Mouse (Mus musculus): ENCODE measurements at regions not wholly inside any gene's neighbourhood (a gene's known extent, or its start where the extent isn't known, plus 50 kb on each side); places are given as distances from the start of the nearest gene placed in this dataset.

- Histone ChIP-seq H3K4me1 (ENCODE audit: control insufficient read depth, insufficient read depth, low read length) (no peaks in the 10 kb centered on the region), H3K4me2 (ENCODE audit: low read depth, low read length) (no peak overlapping the region), H3K27ac (replicated peaks; ENCODE audit: low read depth, low read length) (no peak overlapping the region), H3K9ac (replicated peaks; ENCODE audit: low read length) (no peak overlapping the region), H3K36me3 (replicated peaks; ENCODE audit: control insufficient read depth, insufficient read depth, low read depth, low read length) (no peaks in the 10 kb centered on the region), H3K27me3 (ENCODE audit: control insufficient read depth, insufficient read depth, low read length) (no peaks in the 10 kb centered on the region), H3K9me3 (replicated peaks; ENCODE audit: control insufficient read depth, low read length) (no peaks in the 10 kb centered on the region), H3K4me3 (ENCODE audit: low read depth, low read length) (no peak overlapping the region)
- 93% methylated on average over 5 of the region's 5 CpGs for WGBS
- ATAC-seq (replicated peaks; ENCODE audit: insufficient number of reproducible peaks, low FRiP score, low TSS enrichment, low read depth) (no peak), DNase-seq (ENCODE audit: low spot score) (no peak)
Observed at GRCm38 (mm10) chr14:28735446-28735845, 230.9 kb downstream of the Wnt5a start.

- DNase-seq (ENCODE audit: low spot score) (no peak), ATAC-seq (replicated peaks; ENCODE audit: insufficient number of reproducible peaks, low FRiP score, low TSS enrichment, low read depth) (no peak)
Observed at GRCm38 (mm10) chr14:28740076-28740475, 235.5 kb downstream of the Wnt5a start.

GRCm38 (mm10) chr14:28741418-28741817, 236.9 kb downstream of the Wnt5a start:
- no peaks in the 10 kb centered on the region for H3K36me3 ChIP-seq (replicated peaks; ENCODE audit: control insufficient read depth, insufficient read depth, low read depth, low read length)
- DNase-seq (ENCODE audit: low spot score), result no peak

More at GRCm38 (mm10) chr14:28740076-28740475, 235.5 kb downstream of the Wnt5a start:
- no peak overlapping the region for H3K9ac ChIP-seq (replicated peaks; ENCODE audit: low read length)
- no peak overlapping the region; the same call in 1 of the 2 replicates for H3K4me2 ChIP-seq (ENCODE audit: low read depth, low read length)
- WGBS, result 97% methylated on average over 1 of the region's 1 CpGs
- no peak overlapping the region for H3K4me3 ChIP-seq (ENCODE audit: low read depth, low read length)
- no peak overlapping the region for H3K27ac ChIP-seq (replicated peaks; ENCODE audit: low read depth, low read length)
- H3K27me3 ChIP-seq (ENCODE audit: control insufficient read depth, insufficient read depth, low read length), result no peaks in the 10 kb centered on the region
- H3K9me3 ChIP-seq (replicated peaks; ENCODE audit: control insufficient read depth, low read length), result no peaks in the 10 kb centered on the region
- H3K4me1 ChIP-seq (ENCODE audit: control insufficient read depth, insufficient read depth, low read length), result no peaks in the 10 kb centered on the region
- no peaks in the 10 kb centered on the region for H3K36me3 ChIP-seq (replicated peaks; ENCODE audit: control insufficient read depth, insufficient read depth, low read depth, low read length)

GRCm38 (mm10) chr14:28743673-28744072, 239.1 kb downstream of the Wnt5a start:
- Histone ChIP-seq H3K27me3 (ENCODE audit: control insufficient read depth, insufficient read depth, low read length) (no peaks in the 10 kb centered on the region), H3K4me2 (ENCODE audit: low read depth, low read length) (no peak overlapping the region), H3K9me3 (replicated peaks; ENCODE audit: control insufficient read depth, low read length) (no peaks in the 10 kb centered on the region), H3K36me3 (replicated peaks; ENCODE audit: control insufficient read depth, insufficient read depth, low read depth, low read length) (no peaks in the 10 kb centered on the region), H3K27ac (replicated peaks; ENCODE audit: low read depth, low read length) (no peak overlapping the region), H3K9ac (replicated peaks; ENCODE audit: low read length) (no peak overlapping the region), H3K4me3 (ENCODE audit: low read depth, low read length) (no peak overlapping the region), H3K4me1 (ENCODE audit: control insufficient read depth, insufficient read depth, low read length) (no peaks in the 10 kb centered on the region)
- 82% methylated on average over 4 of the region's 4 CpGs for WGBS
- ATAC-seq (replicated peaks; ENCODE audit: insufficient number of reproducible peaks, low FRiP score, low TSS enrichment, low read depth), result no peak
- no peak for DNase-seq (ENCODE audit: low spot score)

More at GRCm38 (mm10) chr14:28741418-28741817, 236.9 kb downstream of the Wnt5a start:
- Histone ChIP-seq H3K9me3 (replicated peaks; ENCODE audit: control insufficient read depth, low read length) (no peaks in the 10 kb centered on the region), H3K4me1 (ENCODE audit: control insufficient read depth, insufficient read depth, low read length) (no peaks in the 10 kb centered on the region), H3K4me3 (ENCODE audit: low read depth, low read length) (no peak overlapping the region), H3K9ac (replicated peaks; ENCODE audit: low read length) (no peak overlapping the region), H3K27ac (replicated peaks; ENCODE audit: low read depth, low read length) (no peak overlapping the region), H3K4me2 (ENCODE audit: low read depth, low read length) (no peak overlapping the region), H3K27me3 (ENCODE audit: control insufficient read depth, insufficient read depth, low read length) (no peaks in the 10 kb centered on the region)
- WGBS, result 89% methylated on average over 2 of the region's 2 CpGs
- ATAC-seq (replicated peaks; ENCODE audit: insufficient number of reproducible peaks, low FRiP score, low TSS enrichment, low read depth), result no peak

GRCm38 (mm10) chr14:28750301-28750700, 245.8 kb downstream of the Wnt5a start:
- Histone ChIP-seq H3K36me3 (replicated peaks; ENCODE audit: control insufficient read depth, insufficient read depth, low read depth, low read length) (no peaks in the 10 kb centered on the region), H3K4me1 (ENCODE audit: control insufficient read depth, insufficient read depth, low read length) (no peaks in the 10 kb centered on the region), H3K27me3 (ENCODE audit: control insufficient read depth, insufficient read depth, low read length) (no peaks in the 10 kb centered on the region), H3K9ac (replicated peaks; ENCODE audit: low read length) (no peak overlapping the region), H3K4me3 (ENCODE audit: low read depth, low read length) (no peak overlapping the region), H3K9me3 (replicated peaks; ENCODE audit: control insufficient read depth, low read length) (no peaks in the 10 kb centered on the region), H3K4me2 (ENCODE audit: low read depth, low read length) (no peak overlapping the region), H3K27ac (replicated peaks; ENCODE audit: low read depth, low read length) (no peak overlapping the region)
- DNase-seq (ENCODE audit: low spot score), result no peak
- WGBS, result 100% methylated on average over 1 of the region's 1 CpGs
- ATAC-seq (replicated peaks; ENCODE audit: insufficient number of reproducible peaks, low FRiP score, low TSS enrichment, low read depth), result no peak

GRCm38 (mm10) chr14:28765201-28765600, 252.8 kb upstream of the Lrtm1 start:
- ATAC-seq (replicated peaks; ENCODE audit: insufficient number of reproducible peaks, low FRiP score, low TSS enrichment, low read depth) (no peak), DNase-seq (ENCODE audit: low spot score) (no peak)
- Histone ChIP-seq H3K4me3 (ENCODE audit: low read depth, low read length) (no peak overlapping the region), H3K9ac (replicated peaks; ENCODE audit: low read length) (no peak overlapping the region), H3K4me1 (ENCODE audit: control insufficient read depth, insufficient read depth, low read length) (no peaks in the 10 kb centered on the region), H3K27me3 (ENCODE audit: control insufficient read depth, insufficient read depth, low read length) (no peaks in the 10 kb centered on the region), H3K9me3 (replicated peaks; ENCODE audit: control insufficient read depth, low read length) (no peaks in the 10 kb centered on the region), H3K4me2 (ENCODE audit: low read depth, low read length) (no peak overlapping the region), H3K36me3 (replicated peaks; ENCODE audit: control insufficient read depth, insufficient read depth, low read depth, low read length) (no peaks in the 10 kb centered on the region), H3K27ac (replicated peaks; ENCODE audit: low read depth, low read length) (no peak overlapping the region)
- 100% methylated on average over 1 of the region's 1 CpGs for WGBS

- ATAC-seq (replicated peaks; ENCODE audit: insufficient number of reproducible peaks, low FRiP score, low TSS enrichment, low read depth) (no peak), DNase-seq (ENCODE audit: low spot score) (no peak)
- H3K4me3 ChIP-seq (ENCODE audit: low read depth, low read length), result no peak overlapping the region
- no peak overlapping the region for H3K4me2 ChIP-seq (ENCODE audit: low read depth, low read length)
- no peaks in the 10 kb centered on the region for H3K9me3 ChIP-seq (replicated peaks; ENCODE audit: control insufficient read depth, low read length)
- 73% methylated on average over 11 of the region's 11 CpGs for WGBS
- no peaks in the 10 kb centered on the region for H3K27me3 ChIP-seq (ENCODE audit: control insufficient read depth, insufficient read depth, low read length)
- H3K9ac ChIP-seq (replicated peaks; ENCODE audit: low read length), result no peak overlapping the region
- no peak overlapping the region for H3K27ac ChIP-seq (replicated peaks; ENCODE audit: low read depth, low read length)
- no peaks in the 10 kb centered on the region for H3K36me3 ChIP-seq (replicated peaks; ENCODE audit: control insufficient read depth, insufficient read depth, low read depth, low read length)
- H3K4me1 ChIP-seq (ENCODE audit: control insufficient read depth, insufficient read depth, low read length), result no peaks in the 10 kb centered on the region
Observed at GRCm38 (mm10) chr14:28773068-28773467, 244.9 kb upstream of the Lrtm1 start.

- Histone ChIP-seq H3K27ac (replicated peaks; ENCODE audit: low read depth, low read length) (no peak overlapping the region), H3K4me1 (ENCODE audit: control insufficient read depth, insufficient read depth, low read length) (no peaks in the 10 kb centered on the region), H3K9me3 (replicated peaks; ENCODE audit: control insufficient read depth, low read length) (no peaks in the 10 kb centered on the region), H3K27me3 (ENCODE audit: control insufficient read depth, insufficient read depth, low read length) (no peaks in the 10 kb centered on the region), H3K36me3 (replicated peaks; ENCODE audit: control insufficient read depth, insufficient read depth, low read depth, low read length) (no peaks in the 10 kb centered on the region), H3K4me3 (ENCODE audit: low read depth, low read length) (no peak overlapping the region), H3K4me2 (ENCODE audit: low read depth, low read length) (no peak overlapping the region), H3K9ac (replicated peaks; ENCODE audit: low read length) (no peak overlapping the region)
- no peak for ATAC-seq (replicated peaks; ENCODE audit: insufficient number of reproducible peaks, low FRiP score, low TSS enrichment, low read depth)
- peak; percentile 33 for DNase-seq (ENCODE audit: low spot score)
- WGBS, result 57% methylated on average over 1 of the region's 1 CpGs
Observed at GRCm38 (mm10) chr14:28775686-28776085, 242.3 kb upstream of the Lrtm1 start.
